Mouse (Mus musculus) lung, embryonic 15.5 days (tissue): ENCODE measurements around the gene Fto. TPM values are rescaled to one million over a fixed set of nuclear protein-coding genes. Genes with fewer than 3 reads are reported as not detected.
A peak's percentile ranks its signal among the peaks of the same experiment; 100 is the strongest.

Experiments
- ATAC-seq: fragments of 200-750 bp; cut with Nextera tagmentation; 2 replicates; pipeline ENCODE4 v1.8.0; 2017; ENCODE audit warnings: moderate number of reproducible peaks, borderline replicate concordance; ENCODE audit not compliant: low FRiP score, low TSS enrichment; ENCODE audit errors: extremely low read depth
- H3K27ac ChIP-seq: fragments of 300-500 bp; sonication (generic); 2 replicates; pipeline ENCODE4 v1.5.1; 2015; ENCODE audit warnings: moderate library complexity, mild to moderate bottlenecking, inconsistent platforms
- H3K27me3 ChIP-seq: fragments of 300-500 bp; sonication (generic); 2 replicates; pipeline ENCODE4 v1.6.1; 2015; ENCODE audit warnings: inconsistent platforms
- H3K36me3 ChIP-seq: fragments of 300-500 bp; sonication (generic); 2 replicates; pipeline ENCODE4 v1.6.1; 2015; ENCODE audit warnings: inconsistent platforms
- H3K4me1 ChIP-seq: fragments of 300-500 bp; sonication (generic); 2 replicates; pipeline ENCODE4 v1.6.1; 2015; ENCODE audit warnings: inconsistent platforms
- H3K4me2 ChIP-seq: fragments of 300-500 bp; sonication (generic); 2 replicates; pipeline ENCODE4 v1.6.1; 2015; ENCODE audit warnings: inconsistent platforms, mild to moderate bottlenecking, moderate library complexity
- H3K4me3 ChIP-seq: fragments of 300-500 bp; sonication (generic); 2 replicates; pipeline ENCODE4 v1.5.1; 2015; ENCODE audit warnings: mild to moderate bottlenecking, inconsistent platforms
- H3K9ac ChIP-seq: fragments of 300-500 bp; sonication (generic); 2 replicates; pipeline ENCODE4 v1.6.1; 2015; ENCODE audit warnings: inconsistent platforms
- H3K9me3 ChIP-seq: fragments of 300-500 bp; sonication (generic); 2 replicates; pipeline ENCODE4 v1.6.1; 2016; ENCODE audit warnings: inconsistent platforms
- WGBS: fragments of 180-500 bp; shearing (Covaris S2); methylation state at CpG from one replicate; pipeline ENCODE4 v1.1.7; 2015; 5-methylcytosine and 5-hydroxymethylcytosine counted together
- polyA plus RNA-seq: library from polyadenylated mRNA; unstranded; fragments of >200 nt; fragmentation: Nextera tagmentation; extraction: Ambion mirVana; gene quantifications from 2 replicates; pipeline ENCODE4 v1.2.1, GENCODE M21; 2015

The Fto gene
- polyA plus RNA-seq, 1 experiment from 2014 or later = 91.2 TPM

- Histone ChIP-seq H3K36me3 (0 out of 2 replicates have a peak, but pooled peaks cover 5% of the 10 kb centered on the region), H3K4me3 (no peak overlapping the region), H3K4me1 (peaks cover 31% of the 10 kb centered on the region), H3K4me2 (no peak overlapping the region), H3K9ac (no peak overlapping the region), H3K27me3 (no peaks in the 10 kb centered on the region), H3K9me3 (no peaks in the 10 kb centered on the region), H3K27ac (no peak overlapping the region)
- no peak for ATAC-seq
- WGBS = 34% methylated on average over 6 of the region's 6 CpGs
Measured at GRCm38 (mm10) chr8:91347595-91347994, 34.3 kb downstream of the Fto start.

DNA sequence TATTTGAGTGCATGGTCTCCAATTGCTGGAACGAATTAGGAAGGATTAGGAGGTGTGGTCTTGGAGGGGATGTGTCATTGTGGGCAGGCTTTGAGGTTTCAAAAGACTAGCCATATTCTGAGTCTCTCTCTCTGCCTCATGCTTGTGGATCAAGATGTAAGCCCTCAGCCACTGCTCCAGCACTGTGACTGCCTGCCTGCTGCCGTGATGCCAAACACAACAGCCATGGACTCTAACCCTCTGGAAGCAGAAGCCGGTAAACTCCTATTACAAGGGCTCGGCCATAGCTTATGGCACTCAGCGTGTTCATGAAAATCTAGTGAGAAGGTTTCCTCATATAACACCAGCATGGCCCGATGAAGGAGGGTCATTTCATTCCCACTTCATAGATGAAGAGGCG is 36.5 kb downstream of the Fto start:
- no peak for ATAC-seq
- H3K9ac ChIP-seq = no peak overlapping the region
- no peak overlapping the region for H3K4me2 ChIP-seq
- no peak overlapping the region for H3K4me3 ChIP-seq
- 89% methylated on average over 7 of the region's 7 CpGs for WGBS
- H3K27me3 ChIP-seq = no peaks in the 10 kb centered on the region
- H3K9me3 ChIP-seq = no peaks in the 10 kb centered on the region
- H3K36me3 ChIP-seq = 0 out of 2 replicates have a peak, but pooled peaks cover 5% of the 10 kb centered on the region
- peaks cover 34% of the 10 kb centered on the region for H3K4me1 ChIP-seq
- no peak overlapping the region for H3K27ac ChIP-seq

GRCm38 (mm10) chr8:91350628-91351027 is 37.3 kb downstream of the Fto start:
- ATAC-seq = no peak
- Histone ChIP-seq H3K4me1 (peaks cover 34% of the 10 kb centered on the region), H3K27ac (no peak overlapping the region), H3K36me3 (0 out of 2 replicates have a peak, but pooled peaks cover 5% of the 10 kb centered on the region), H3K27me3 (no peaks in the 10 kb centered on the region), H3K9me3 (no peaks in the 10 kb centered on the region), H3K9ac (no peak overlapping the region), H3K4me3 (no peak overlapping the region), H3K4me2 (no peak overlapping the region)
- 57% methylated on average over 7 of the region's 7 CpGs for WGBS

DNA sequence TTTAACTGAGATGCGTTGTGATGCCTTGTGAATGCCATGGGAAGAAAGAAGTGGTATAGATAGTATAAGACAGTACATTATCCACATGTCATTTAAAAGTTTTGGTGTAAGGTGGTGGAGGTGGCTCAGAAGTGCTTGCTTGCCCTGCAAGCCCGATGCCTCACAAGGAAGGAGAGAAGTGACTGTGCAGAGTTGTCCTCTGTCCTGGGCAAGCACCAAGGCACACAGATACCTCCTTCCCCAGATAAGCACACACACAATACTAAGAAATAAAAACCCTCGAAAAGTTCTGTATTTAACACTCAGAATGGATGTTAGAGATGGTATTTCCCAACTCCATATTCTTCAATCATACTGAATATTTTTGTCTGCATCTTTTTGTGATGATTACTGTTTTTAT is 39.3 kb downstream of the Fto start:
- no peak overlapping the region for H3K27ac ChIP-seq
- no peaks in the 10 kb centered on the region for H3K9me3 ChIP-seq
- H3K36me3 ChIP-seq = 0 out of 2 replicates have a peak, but pooled peaks cover 5% of the 10 kb centered on the region
- 88% methylated on average over 3 of the region's 3 CpGs for WGBS
- H3K9ac ChIP-seq = no peak overlapping the region
- no peak for ATAC-seq
- peaks cover 38% of the 10 kb centered on the region for H3K4me1 ChIP-seq
- H3K4me2 ChIP-seq = no peak overlapping the region
- H3K27me3 ChIP-seq = no peaks in the 10 kb centered on the region
- H3K4me3 ChIP-seq = no peak overlapping the region

- Histone ChIP-seq H3K36me3 (0 out of 2 replicates have a peak, but pooled peaks cover 5% of the 10 kb centered on the region), H3K9ac (no peak overlapping the region), H3K27me3 (no peaks in the 10 kb centered on the region), H3K27ac (no peak overlapping the region), H3K4me3 (no peak overlapping the region), H3K4me1 (peaks cover 37% of the 10 kb centered on the region), H3K4me2 (no peak overlapping the region), H3K9me3 (no peaks in the 10 kb centered on the region)
- 74% methylated on average over 5 of the region's 5 CpGs for WGBS
- ATAC-seq = no peak; the same call in 1 of the 2 replicates
Measured at GRCm38 (mm10) chr8:91353062-91353461, 39.7 kb downstream of the Fto start.

DNA sequence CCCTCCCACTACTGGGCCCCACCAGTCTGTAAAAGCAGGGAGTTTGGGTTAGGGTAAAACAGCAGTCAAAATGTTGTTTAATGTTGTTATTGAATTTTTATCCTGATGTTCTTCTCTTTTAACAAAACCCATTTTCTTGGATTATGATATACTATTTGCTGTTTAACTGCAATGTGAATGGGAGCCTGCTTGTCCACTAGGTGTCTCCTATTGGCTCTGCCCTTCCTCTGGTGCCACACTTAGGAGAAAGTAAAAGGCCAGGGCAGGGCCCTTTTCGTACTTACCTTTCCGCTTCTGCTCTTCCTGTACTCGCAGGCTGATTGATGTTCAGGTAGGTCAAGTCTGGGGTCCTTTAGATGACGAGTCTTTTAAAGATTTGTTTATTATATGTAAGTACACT is 40.6 kb downstream of the Fto start:
- 79% methylated on average over 4 of the region's 4 CpGs for WGBS
- no peak for ATAC-seq
- no peak overlapping the region for H3K9ac ChIP-seq
- H3K4me2 ChIP-seq = no peak overlapping the region
- H3K4me1 ChIP-seq = peaks cover 41% of the 10 kb centered on the region
- no peak overlapping the region for H3K4me3 ChIP-seq
- H3K9me3 ChIP-seq = no peaks in the 10 kb centered on the region
- H3K27ac ChIP-seq = no peak overlapping the region
- no peaks in the 10 kb centered on the region for H3K27me3 ChIP-seq
- H3K36me3 ChIP-seq = 0 out of 2 replicates have a peak, but pooled peaks cover 5% of the 10 kb centered on the region

GRCm38 (mm10) chr8:91355301-91355905 is 42.1 kb downstream of the Fto start:
- 32% methylated on average over 10 of the region's 10 CpGs for WGBS
- no peaks in the 10 kb centered on the region for H3K27me3 ChIP-seq
- ATAC-seq = no peak

GRCm38 (mm10) chr8:91355956-91356699 is 42.8 kb downstream of the Fto start:
- no peak overlapping the region for H3K9ac ChIP-seq
- no peaks in the 10 kb centered on the region for H3K9me3 ChIP-seq
- H3K36me3 ChIP-seq = no peaks in the 10 kb centered on the region
- H3K27me3 ChIP-seq = no peaks in the 10 kb centered on the region
- H3K4me3 ChIP-seq = no peak overlapping the region
- peaks cover 36% of the 10 kb centered on the region for H3K4me1 ChIP-seq
- H3K4me2 ChIP-seq = no peak overlapping the region
- H3K27ac ChIP-seq = no peak overlapping the region
- WGBS = 82% methylated on average over 11 of the region's 11 CpGs
- ATAC-seq = no peak

More at GRCm38 (mm10) chr8:91355301-91355905, 42.1 kb downstream of the Fto start:
- Histone ChIP-seq H3K9ac (no peak overlapping the region), H3K4me3 (no peak overlapping the region), H3K27ac (no peak overlapping the region), H3K9me3 (no peaks in the 10 kb centered on the region), H3K36me3 (no peaks in the 10 kb centered on the region), H3K4me2 (0 out of 2 replicates have a peak overlapping the region, but pooled peaks have one; percentile 6), H3K4me1 (peaks cover 39% of the 10 kb centered on the region)

GRCm38 (mm10) chr8:91357493-91358014 is 44.2 kb downstream of the Fto start:
- no peak overlapping the region for H3K4me2 ChIP-seq
- no peaks in the 10 kb centered on the region for H3K27me3 ChIP-seq
- H3K36me3 ChIP-seq = no peaks in the 10 kb centered on the region
- no peak overlapping the region for H3K9ac ChIP-seq
- H3K4me3 ChIP-seq = no peak overlapping the region
- no peak for ATAC-seq
- no peaks in the 10 kb centered on the region for H3K9me3 ChIP-seq
- WGBS = 73% methylated on average over 4 of the region's 4 CpGs
- H3K27ac ChIP-seq = no peak overlapping the region
- H3K4me1 ChIP-seq = peaks cover 36% of the 10 kb centered on the region

GRCm38 (mm10) chr8:91358016-91358415 is 44.7 kb downstream of the Fto start:
- no peak overlapping the region for H3K27ac ChIP-seq
- no peak for ATAC-seq

GRCm38 (mm10) chr8:91359511-91359910 is 46.2 kb downstream of the Fto start:
- no peak for ATAC-seq
- 85% methylated on average over 9 of the region's 9 CpGs for WGBS
- no peaks in the 10 kb centered on the region for H3K27me3 ChIP-seq
- no peak overlapping the region for H3K9ac ChIP-seq
- peaks cover 29% of the 10 kb centered on the region for H3K4me1 ChIP-seq
- H3K36me3 ChIP-seq = no peaks in the 10 kb centered on the region
- no peak overlapping the region for H3K4me3 ChIP-seq
- no peak overlapping the region for H3K27ac ChIP-seq
- no peak overlapping the region for H3K4me2 ChIP-seq
- no peaks in the 10 kb centered on the region for H3K9me3 ChIP-seq

More at GRCm38 (mm10) chr8:91358016-91358415, 44.7 kb downstream of the Fto start:
- peaks cover 34% of the 10 kb centered on the region for H3K4me1 ChIP-seq
- H3K4me3 ChIP-seq = no peak overlapping the region
- H3K36me3 ChIP-seq = no peaks in the 10 kb centered on the region
- 70% methylated on average over 5 of the region's 5 CpGs for WGBS
- H3K9ac ChIP-seq = no peak overlapping the region
- H3K4me2 ChIP-seq = no peak overlapping the region
- H3K9me3 ChIP-seq = no peaks in the 10 kb centered on the region
- no peaks in the 10 kb centered on the region for H3K27me3 ChIP-seq
